Mouse (Mus musculus) heart, postnatal 25 days (tissue): ENCODE results near the gene Hoxd8. TPM values are rescaled to one million over a fixed set of nuclear protein-coding genes. Genes with fewer than 3 reads are reported as not detected.

ENCODE experiments used
- DNase-seq: peaks from one replicate; pipeline ENCODE4 v3.0.0; 2022; ENCODE audit warnings: low spot score
- intact Hi-C: fragments of 180-260 bp; cut with DNase I; formaldehyde crosslinking; loops from one replicate; pipeline ENCODE4 v1.15.1; 2025
- total RNA-seq, 2 experiments: library from RNA; stranded (reverse); gene quantifications; 2 replicates each; pipeline ENCODE4 v1.2.3; 2021

Gene Hoxd8
- total RNA-seq, 2 experiments from 2014 or later, result 1.0 to 1.2 TPM

DNA sequence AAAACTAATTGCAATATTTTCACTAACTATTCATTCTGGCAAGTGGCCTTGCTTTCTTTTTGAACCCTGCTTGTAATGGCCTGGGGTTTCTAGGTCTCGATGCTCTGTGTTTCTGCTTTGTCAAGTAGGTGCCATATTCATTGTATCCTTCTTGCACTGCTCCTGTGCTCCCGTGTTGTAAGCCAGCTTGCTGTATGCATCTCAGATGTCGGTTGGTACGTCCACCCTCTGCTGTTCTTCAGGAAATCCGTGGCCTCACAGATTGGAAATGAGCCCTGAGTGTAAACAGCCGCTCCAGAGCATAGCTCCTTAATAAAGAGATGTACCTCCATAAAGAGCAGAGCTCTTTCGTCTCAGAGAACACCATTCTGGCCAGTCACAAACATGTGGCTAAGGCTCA is 3.2 kb downstream of the Hoxd8 start:
- DNase-seq, result no peak
- intact Hi-C loops, result no loop called here

DNA sequence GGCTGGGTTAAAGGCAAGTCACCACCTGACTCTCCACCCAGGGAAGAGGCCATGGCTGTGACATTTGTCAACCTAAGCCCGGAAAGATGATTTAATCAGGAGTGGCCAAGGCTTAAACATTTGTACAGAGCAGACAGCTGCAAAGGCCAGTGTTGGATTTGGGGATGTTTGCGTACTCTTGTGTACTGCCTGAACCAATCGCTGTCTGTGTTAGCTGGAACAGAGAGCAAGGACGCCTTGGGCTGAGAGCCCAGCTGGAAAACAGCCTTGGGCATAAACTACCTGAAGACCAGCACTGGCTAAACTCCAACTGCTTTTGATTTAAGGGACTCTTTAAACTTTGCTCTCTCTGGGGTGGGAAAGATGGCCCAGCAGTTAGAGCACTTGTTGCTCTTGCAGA is 4.3 kb downstream of the Hoxd8 start:
- intact Hi-C loops, result no loop called here
- DNase-seq, result no peak

DNA sequence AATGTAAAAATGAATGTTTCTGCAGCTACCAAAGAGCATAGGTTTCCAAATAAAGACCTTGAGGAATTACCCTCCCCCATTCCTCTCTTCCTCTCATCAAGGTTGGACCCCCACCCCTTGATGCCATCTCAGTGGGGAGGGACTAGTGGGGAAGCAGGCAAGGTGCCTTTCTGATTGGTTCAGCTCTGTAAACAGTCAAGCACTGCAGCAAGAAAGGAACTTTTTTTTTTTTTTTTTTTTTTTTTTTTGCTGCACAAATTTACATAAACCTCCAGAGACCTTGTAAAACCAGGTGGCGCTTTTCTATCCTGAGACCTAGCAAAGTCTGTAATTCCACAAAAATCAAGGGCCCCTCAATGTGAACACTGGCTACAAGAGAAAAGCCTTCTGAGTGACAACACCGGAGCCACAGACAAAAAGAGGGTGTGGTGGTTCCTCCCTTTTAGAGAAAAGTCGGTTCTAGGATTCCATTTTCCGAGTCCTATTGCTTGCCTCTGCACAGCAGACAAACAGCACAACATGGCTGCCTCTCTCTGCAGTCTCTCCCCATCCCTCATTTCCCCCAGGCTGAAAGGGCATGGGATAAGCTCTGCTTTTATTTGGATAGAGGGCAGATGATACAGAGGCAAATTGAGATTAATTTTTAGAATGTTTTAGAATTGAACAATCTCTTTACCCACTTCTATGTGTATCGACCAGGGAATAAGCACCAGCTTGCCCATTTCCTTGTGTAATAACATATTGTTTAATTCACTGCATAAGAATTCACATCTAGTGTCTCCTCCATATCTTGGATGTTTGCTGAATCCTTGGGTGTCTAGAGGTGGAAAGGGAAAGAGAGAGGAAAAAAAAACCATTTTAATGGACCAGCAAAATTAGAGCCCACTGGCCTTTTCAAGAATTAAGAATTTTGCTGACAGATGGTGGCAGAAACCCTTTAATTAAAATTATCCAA is 5.3 kb downstream of the Hoxd8 start:
- intact Hi-C loops, result no loop called here
- no peak for DNase-seq

DNA sequence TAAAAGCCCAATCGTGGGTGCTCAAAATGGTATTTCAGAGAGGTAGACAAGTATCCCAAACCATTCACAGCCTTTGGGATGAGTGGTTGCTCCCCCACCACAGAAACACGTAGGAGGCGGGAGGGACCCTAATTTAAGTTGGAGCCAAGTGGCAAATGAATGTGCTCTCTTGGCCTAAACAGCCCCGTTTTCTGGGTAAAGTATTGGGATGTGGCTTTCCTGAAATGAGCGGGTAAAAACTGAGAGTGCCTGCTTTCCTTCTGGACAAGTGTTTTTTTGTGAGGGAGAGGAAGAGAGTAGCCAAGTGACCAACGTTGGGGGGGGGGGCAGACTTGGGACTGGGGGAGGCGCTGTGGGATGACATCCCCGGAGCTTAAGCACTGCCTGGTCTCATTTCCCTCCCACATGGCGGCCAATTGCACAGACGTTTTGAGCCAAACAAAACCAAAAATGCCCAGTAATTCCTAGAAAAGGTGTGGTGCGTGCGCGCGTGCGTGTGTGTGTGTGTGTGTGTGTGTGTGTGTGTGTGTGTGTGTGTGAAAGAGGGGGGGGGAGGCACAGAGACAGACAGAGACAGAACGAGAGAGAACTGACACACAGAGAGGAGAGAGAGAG is 6.6 kb downstream of the Hoxd8 start:
- intact Hi-C loops, result no loop called here
- no peak for DNase-seq

DNA sequence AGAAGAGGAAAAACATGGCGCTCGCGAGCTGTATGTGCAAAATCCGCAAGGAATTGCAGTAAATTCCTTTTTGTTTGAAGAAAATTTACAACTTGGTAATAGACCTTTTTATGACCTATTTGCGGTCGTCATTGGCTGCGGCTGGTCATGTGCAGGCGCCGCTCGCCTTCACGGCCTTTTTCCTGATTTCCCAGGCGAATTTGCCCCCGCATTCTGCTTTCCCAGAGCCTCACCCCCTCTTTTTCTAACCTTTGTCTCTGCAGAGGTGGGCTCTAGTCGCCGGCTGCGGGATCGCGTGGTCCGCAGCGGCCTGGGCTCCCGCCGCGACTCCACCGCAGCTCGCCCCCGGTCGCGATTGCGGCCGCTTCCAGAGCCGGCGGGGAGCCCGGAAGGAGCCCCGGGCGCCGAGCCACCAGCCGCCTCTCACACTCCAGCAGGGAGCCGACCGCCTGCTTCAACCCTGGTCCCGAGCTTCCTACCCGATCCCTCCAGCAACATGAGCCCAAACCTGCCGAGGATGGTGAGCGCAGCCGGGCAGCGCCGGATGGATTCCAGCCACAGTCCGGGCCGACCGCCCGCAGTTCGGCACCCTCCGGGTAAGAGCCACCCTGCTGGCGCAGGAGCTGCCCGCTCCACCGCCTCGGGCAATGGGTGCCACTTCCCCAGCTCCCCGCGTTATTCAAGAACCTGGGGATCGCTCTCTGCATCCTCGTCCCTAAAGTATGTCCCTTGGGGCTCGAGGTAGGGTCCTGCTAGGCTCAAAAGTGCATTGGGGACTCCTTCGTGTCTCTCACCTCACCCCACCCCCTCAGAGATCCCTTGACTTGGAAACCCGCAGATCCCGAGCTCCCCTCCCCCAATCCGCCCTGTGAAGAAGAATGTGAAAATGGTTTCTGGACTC is 7.6 kb downstream of the Hoxd8 start, which contains the start of the genes Hoxd3 and Hoxd4:
Gene Hoxd3 (plus strand): TSS at position 207 of the 901 bp plus-strand sequence.
Gene Hoxd4 (plus strand): TSS at position 209 of the 901 bp plus-strand sequence.
- intact Hi-C loops, result no loop called here
- no peak for DNase-seq

DNA sequence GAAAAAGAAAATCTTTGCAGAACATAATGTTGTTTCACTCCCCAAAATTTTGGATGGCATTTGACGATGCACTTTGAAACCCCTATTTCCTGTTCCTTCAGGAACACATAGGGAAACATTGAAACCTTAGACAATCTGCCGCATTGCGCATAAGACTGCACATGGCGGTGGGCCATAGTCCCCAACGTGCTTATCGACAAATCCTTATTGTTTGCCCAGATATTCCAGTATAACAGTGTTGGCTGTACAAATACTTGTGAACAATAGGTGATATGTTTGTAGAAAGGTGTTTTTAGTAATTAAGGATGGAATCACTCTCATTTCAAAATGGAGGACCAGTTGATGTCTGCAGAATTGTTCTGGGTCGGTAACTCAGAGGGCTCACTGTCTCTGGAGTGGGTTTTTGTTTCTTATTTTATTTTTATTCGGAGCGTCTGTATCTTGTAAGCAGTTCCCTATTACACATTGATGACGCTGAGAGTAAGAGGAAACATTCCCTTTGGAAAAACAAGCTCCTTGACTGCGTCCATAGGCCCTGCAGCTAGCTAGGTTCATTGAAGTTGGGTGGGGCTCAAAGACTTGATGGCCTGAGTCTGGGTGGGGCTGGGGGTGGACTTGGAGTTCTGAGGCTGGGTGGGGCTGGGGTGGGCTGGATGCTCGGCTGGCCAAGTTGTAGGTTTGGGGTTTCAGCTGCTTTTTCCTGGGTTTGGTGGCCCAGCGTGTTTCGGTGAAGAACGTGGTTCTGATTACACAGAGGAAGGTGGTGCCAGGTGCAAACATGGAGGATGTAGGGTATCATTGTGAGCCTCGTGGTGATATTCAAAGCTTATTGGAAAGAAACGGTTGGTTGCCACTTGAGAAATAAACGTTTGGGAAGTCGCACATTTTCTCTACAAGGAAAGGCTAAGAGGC is 9.1 kb downstream of the Hoxd8 start:
- DNase-seq, result no peak
- intact Hi-C loops, result no loop called here

DNA sequence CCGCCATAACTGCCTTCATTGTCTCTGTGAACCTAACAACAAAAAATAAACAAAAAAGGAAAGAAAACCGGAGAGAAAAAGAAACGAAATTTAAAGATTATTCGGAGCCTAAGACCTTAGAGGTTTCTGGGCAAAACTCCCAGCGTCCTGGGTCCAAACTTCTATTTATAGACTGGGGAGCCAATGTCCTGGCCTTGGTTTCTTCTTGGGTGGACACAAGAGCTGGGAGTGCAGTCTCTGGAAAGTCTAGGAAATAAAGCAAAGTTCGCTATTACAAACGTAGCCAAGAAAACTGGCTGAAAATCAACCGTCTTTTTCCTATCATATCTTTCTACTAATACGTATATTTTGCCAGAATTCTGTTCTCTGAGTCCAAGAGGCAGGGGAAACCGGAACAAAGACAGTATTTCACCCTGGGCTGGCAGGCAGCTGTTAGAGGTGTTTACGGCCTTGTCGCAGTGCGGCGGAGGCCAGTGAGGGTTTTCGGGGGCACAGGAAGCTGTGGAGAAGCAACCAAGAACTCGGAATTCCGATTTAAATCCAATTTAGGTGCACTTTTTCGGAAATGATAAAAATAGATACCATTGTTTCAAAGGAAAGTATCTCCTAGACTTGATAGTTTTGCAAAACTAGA is 9.9 kb downstream of the Hoxd8 start:
- intact Hi-C loops, result no loop called here
- DNase-seq, result no peak

DNA sequence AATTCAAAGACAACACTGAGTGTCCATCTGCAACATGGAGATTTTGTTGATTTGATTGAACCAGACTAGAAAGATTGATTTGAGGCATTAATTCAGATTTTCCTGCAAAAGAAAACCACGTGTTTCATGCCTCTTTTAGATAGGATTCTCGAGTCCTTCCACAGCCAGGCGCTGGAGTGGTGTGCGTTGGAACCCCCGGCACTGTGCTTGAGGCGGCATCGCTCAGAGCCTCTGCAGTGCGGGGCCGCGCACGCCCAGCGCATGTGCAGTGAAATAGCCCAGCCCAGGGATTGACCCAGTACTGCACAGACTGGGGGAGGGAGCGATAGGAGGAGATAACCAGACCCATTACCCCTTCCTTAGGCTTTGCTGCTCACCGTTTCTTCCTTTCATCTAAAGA is 10.5 kb downstream of the Hoxd8 start:
- DNase-seq, result no peak
- intact Hi-C loops, result loop anchor here (1.0 kb wide), 3 partner anchors 249 to 423 kb away; no protein-coding TSS in a partner anchor

DNA sequence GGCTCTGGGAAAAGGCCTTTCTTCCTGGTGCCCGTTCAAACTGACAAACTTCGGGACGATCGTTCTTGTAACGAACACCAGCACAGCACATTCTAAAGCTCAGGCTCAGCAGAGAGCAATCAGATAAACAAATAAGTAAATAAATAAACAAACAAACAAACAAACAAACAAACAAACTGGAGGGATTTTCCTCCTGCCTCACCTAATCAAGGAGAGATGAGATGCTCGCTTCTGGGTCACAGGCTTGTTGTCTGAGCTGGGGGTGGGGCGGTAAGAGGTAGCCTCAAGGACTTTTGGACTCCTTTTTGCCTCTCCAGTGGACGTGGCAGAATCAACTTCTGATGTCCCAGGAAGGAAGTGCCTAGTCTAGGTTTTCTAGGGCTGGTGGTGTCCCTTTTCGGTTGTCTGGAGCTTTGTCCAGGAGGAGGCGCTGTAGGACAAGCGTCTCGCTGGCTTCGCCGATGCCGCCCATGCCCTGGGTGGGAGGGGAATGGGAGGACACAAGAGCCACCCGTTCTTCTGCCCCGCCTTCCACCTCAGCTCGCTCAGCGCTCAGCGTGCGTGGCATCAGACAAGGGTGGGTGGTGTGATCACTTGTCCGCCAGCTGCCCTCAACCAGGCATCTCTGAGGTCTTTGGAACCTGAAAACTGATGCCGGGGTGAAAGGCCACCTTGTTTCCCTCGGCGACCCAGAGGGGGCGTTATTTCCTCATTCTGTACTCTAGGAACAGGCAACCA is 11.3 kb downstream of the Hoxd8 start:
- DNase-seq, result peak; percentile 55
- intact Hi-C loops, result loop anchor here (1.0 kb wide), 3 partner anchors 249 to 423 kb away; no protein-coding TSS in a partner anchor

DNA sequence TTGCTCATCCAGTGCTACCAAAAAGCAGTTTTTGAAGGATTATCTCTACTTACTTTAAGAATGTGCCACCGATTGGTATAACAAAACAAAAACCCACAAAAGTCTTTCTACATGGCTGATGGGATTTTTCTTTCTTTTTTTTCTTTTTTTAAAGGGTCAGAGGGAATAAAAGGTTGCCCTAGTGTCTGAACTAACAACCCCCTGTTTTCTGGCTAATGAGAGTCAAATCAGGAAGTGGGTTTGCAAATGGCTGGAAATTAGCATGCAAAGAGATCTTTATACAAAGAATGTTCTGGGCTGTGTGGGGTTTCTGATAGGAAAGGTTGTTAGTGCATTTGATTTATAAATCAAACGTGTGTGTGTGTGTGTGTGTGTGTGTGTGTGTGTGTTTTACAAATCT is 16.0 kb downstream of the Hoxd8 start:
- intact Hi-C loops, result no loop called here
- no peak for DNase-seq

DNA sequence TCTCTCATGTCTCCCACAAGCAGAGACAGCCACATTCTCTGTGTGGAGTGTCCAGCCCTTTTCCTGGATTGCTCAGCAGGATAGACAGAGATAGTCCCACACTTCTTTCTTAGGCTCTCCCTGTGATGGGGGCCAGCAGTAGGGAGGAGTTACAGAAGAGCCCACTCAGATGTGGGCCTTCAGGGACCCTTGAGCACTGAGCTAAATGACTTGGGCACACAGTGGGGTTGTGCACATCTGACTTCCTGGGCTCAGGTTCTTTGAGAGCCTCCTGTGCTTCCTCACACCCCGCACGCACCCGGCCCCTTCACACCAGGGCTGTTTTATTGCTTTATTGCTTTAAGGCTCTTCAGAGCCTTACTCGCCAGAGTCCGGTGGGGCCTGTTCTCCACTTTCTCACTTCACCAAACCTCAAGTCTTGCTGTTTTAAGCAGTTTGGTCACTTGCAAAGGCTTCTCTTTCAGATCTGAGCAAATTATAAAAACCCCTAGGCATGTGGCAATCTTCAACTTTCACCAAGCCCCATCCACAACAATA is 16.6 kb downstream of the Hoxd8 start:
- no peak for DNase-seq
- intact Hi-C loops, result no loop called here

DNA sequence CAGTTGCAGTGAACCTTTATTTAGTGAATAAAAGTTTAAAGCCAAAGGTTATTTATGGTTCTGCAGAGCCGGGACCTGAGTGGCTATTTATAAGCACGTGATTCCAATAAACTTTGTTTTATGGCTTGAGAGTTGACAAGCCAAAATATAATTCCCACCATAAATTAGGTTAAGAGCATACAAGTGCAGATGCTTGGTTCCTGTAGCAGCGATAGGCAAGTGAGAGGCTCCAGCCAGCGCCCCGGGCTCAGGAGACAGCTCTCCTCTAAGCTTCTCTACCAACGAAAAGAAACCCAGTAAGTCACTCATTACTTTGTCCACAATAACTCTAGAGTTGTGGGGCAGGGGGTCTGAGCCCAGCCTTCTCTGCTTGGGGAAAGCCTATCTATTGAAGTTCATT is 17.5 kb downstream of the Hoxd8 start:
- intact Hi-C loops, result no loop called here
- no peak for DNase-seq

DNA sequence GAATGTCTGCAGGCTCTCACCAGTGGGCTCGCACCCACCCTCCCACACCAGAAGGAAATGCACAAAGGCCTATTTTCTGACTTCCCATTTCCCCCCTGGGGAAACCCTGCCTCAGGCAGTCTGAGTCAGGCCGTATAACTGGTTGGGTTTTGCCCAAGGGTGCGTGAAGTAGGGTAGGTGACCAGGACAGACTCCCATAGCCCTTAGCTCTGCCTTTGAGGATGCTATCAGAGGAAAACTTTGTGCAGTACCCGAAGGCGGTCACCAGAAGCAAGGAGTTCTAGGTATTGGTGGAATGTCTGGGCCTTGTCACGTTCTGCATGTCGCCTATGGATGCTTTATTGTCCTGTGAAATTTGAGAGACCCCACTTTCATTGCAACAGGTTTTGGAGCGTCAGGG is 18.5 kb downstream of the Hoxd8 start:
- intact Hi-C loops, result no loop called here
- DNase-seq, result no peak

DNA sequence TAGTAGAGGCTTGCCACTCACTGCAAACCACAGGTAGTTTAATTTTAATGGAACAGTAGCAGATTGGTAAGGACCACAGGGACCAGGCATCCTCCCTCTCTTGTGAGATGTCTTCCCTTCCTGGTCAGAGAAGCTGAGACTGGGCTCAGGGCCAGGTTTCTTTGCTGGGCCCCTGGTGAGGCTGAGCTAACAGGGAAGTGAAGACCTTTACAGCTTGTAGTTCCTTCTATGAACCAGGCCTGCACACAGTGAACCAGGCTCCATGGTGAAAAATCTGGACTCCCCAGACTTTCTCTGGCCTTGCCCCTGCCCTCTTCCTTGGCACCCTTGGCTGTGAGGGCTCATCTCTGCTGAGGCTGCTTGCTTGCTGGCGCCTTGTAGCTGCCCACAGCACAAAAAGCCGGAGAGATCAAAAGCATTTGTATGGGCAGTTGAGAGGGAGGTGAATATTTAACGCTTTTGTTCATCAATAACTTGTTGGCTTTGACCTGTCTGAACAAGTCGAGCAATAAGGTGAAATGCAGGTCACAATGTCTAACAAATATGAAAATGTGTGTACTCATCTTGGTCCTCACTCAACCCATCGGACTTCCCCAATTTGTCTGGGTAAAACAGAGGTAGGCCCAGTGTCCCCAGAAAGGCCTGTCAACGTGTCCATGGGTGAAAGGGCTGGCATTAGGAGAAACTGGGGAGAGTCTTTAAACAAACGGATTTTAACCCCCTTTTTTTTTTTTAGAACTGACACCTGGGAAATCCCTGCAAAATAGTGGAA is 20.0 kb downstream of the Hoxd8 start:
- intact Hi-C loops, result no loop called here
- DNase-seq, result no peak

DNA sequence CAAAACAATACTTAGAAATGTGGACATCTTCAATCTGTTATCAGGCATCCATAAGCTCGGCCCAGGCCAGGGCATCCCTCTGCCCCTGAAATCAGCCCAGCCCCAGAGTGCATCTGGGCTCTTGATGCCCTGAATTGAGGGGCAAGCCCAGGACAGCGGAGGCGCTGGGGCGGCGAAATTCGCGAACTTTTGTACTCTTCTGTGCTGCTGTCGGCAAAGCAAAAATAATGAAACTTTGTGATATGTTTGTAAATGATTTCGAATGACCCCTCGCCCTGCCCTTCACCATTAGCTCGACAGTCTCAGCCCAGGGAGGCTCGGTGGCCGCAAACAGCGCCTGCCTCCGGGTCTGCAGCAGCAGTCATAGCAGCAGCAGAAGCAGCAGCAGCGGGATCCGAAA is 20.8 kb downstream of the Hoxd8 start:
- no peak for DNase-seq
- intact Hi-C loops, result no loop called here

DNA sequence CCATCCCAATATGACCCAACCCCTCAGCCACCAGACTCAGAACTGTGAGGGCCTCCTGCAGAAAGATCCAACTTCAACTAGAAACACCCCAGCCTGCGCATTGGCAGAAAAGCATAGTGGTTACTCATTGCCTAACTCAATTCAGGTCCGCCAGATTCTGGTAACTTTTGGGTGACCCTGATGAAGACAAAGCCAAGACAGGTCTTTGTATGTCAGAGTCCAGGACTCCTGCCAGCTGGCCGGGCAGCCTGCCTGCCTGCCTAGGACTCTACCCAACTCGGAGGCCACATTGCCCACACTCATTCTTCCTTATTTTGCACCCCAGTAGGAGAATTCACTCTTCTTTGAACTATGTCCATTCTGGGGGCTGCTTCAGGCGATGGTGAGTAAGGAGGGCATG is 22.1 kb downstream of the Hoxd8 start, which contains the start of gene Gm28230:
Gene Gm28230 (plus strand): TSS at position 178 of the 400 bp plus-strand sequence.
- intact Hi-C loops, result no loop called here
- no peak for DNase-seq
